Mouse (Mus musculus) kidney, postnatal 36 days (tissue): ENCODE measurements at regions not wholly inside any gene's neighbourhood (a gene's known extent, or its start where the extent isn't known, plus 50 kb on each side); places are given as distances from the start of the nearest gene placed in this dataset.
"Not testable (repeated sequence)": the region's sequence is repeated elsewhere in the genome, so short reads cannot be mapped to it uniquely, and the experiment has no call there.

Experiments
- DNase-seq, 2 experiments: peaks; one replicate each; pipeline ENCODE4 v3.0.0; 2021 to 2022; ENCODE audit warnings: mixed read lengths in 2 of 2

DNA sequence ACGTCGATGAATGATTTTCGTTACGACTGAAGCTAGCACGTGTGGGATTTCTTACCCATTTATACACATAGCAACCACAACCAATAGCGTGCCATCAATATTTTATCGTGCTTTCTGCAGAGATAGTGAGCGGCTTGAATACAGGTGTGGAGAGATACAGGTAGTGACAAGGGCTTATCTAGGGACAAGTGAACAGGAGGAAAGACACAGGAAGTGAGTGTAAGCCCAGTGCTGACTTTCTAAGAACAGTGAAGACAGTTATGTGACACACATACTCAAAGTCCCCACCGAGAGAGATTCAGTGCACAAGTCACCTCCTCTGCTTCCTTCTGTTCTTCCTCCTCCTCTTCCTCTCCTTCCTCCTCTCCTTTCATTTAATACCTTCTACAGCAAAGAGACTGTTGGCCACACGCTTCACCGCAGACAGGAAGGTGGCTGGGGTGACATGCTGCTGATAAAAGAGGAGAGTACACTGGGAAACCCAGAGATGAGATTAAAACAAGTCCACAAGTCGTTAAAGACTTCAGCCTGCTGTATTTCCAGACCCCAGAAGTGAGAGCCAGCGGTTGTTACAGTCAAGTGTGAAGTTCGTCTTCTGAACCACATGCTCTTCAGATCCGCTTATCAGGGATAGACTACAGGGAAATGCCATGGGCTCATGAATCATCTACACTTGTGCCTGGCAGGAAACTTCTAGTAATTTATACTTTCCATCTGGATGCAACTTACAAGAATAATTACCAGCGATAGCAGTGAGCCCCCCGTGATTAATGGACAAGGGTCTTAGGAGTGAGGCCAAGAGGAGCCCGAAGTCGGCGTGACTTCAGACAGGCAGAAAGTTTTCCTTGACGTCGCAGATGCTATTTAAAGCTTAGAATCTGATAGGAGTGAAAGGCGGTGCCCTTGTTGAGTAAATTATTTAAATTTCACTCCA, 180.5 kb downstream of the Gxylt1 start:
- DNase-seq, result no peak

DNA sequence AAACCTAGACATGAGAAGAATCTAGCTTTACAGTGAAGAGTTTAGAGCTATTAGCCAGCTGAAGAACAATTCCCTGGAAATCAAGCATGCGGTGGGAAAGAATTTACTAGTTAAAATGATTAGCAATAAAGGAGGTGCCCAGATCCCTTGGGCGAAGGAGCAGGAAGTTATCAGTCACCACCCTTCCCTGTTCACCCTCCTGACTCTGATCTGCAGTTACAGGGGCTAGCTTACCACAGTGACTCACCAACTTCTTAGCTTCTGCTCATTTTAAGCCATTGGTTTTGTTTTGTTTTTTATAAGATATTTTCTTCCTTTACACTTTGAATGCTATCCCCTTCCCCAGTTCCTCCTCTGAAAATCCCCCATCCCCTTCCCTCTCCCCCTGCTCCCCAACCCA, 183.6 kb downstream of the Gxylt1 start:
- no peak for DNase-seq

DNA sequence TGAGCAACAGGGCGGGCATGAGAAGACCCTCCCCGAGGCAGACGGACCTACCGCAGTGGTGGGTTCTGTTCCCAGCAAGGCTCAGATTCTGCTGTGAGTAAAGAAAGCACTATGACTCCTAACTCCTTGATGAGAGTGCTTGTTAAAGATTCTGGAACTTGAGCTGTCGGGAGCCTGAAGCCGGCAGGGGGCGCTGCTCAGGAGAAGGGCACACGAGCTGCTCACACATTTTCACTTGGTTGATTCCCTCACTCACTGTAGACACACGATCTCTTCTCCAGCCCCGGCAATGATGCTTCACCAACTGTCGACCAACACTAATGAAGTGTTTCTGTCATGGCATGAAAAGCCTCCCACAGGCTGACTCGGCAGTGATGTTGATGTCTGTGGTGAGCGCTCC, 185.6 kb downstream of the Gxylt1 start:
- peak; percentile 11 to 77 for DNase-seq

DNA sequence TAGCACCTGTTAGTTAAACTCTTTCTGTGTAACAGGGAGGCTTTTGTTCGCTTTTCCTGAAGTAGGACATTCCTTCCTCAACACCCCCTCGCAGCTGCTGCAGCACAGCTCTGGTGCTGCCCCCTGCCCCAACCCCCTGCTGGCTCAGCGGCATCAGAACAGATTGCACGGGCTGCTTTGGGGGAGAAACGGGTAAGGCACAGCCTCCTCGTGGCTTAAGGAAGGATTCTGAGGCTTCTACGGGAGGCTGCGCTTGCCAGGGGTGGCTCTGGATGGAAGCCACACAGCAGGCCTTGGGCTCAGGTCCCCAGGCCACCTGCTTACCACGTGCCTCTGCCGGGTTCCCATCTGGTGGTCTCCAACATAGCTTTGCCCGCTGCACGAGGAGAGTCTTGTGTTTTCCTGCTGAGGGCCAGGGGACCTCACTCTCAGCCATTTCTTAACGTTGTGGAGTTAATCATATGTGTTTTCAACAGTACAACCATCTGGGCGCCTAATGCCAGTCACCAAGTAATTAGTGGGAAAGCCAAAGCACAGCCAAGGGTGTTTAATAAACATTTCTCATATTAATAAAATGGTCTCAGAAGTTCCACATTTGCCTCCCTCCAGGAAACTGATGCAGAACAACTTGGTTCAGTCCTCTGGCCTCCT, 189.9 kb downstream of the Gxylt1 start:
- no peak for DNase-seq

DNA sequence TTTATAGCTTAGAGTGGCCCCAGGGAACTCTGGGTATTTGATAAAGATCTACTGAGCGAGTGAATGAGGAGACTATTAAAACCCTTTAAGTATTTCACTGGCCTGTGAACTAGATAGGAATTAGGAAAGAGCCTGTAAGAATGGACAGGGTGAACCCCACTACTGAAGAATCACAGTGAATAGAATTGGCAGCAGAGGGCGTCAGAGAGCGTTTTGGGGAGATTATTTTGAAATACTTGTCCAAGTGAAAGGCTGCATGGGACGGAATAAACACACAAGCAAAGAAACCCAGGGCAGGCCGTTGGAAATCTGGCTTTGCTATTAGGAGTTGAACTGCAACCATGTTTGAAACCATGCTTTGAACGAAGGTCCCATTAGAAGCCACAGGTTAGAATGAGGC, 200.9 kb downstream of the Gxylt1 start:
- DNase-seq, result no peak

DNA sequence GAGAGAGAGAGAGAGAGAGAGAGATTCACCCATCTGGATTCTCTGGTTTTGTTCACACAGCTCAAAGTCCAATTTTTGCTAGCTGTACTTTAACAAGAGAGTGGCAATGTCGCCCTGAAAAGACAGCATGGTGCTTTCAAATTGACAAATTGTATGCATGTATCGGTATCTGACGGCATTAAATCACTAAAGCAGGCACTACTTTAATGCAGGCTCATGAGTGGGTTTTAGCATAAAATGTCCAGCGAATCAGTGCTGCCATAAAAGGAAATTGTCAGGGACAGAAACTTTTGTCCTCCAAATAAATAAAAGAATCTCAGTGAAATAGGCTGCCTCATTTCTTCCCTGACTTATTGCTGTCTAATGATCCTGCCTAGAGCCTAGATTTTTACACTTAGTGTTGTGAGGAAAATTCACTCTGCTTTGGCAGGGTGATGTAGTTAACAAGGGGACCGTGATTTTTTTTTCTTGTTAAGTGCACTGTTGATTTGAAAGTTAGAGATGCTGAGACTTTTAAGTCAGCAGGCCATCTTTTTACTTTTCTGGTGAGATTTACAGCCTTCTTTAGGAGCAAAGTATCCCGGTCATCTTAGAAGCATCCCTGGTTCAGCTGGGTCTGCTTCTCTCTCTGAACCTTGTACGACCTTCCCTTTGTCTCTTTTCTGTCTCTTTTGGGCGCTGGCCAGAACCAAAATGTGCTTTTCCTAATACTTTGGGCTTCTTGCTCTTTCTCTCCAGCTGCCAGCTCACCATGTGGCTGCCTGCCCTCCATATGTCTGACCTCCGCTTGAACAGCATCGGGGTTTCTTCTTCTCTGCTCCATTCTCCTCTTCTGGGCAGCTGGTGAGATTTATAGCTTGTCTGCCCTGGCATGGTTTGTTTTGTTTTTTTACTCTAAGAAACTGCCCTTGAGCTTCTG, 212.5 kb downstream of the Gxylt1 start:
- peak in 1 of 2 experiments; percentile 14 for DNase-seq

DNA sequence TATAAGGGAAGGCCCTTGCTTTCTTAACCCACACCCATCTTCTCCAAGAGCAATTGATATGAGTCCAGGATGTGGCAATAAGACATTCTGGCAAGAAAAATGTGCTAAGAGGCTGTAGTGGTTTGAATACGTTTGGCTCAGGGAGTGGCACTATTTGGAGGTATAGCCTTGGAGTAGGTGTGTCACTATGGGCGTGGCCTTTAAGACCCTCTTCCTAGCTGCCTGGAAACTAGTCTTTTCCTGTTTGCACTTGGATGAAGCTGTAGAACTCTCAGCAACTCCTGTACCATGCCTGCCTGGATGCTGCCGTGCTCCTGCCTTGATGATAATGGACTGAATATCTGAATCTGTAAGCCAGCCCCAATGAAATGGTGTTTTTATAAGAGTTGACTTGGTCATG, 221.5 kb downstream of the Gxylt1 start:
- DNase-seq, result no peak

DNA sequence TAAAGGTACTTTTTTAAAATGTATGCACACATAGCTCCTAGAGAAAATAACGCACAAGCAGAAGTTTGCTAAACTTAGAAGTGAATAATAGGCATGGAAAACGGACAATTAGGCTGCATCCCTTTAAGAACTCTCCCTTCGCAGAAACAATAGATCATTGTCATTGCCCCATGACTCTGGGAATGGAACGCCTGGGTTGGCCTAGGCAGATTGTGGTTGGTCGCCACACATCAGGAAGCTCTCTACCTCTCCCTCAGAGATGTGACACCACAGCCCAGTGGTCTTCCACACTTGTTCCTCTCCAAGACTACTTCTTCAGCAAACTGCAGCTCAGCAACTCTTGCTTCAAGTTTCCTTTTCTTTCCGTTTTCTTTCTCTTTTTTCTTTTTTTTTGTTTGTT, 247.8 kb downstream of the Gxylt1 start:
- no peak for DNase-seq

DNA sequence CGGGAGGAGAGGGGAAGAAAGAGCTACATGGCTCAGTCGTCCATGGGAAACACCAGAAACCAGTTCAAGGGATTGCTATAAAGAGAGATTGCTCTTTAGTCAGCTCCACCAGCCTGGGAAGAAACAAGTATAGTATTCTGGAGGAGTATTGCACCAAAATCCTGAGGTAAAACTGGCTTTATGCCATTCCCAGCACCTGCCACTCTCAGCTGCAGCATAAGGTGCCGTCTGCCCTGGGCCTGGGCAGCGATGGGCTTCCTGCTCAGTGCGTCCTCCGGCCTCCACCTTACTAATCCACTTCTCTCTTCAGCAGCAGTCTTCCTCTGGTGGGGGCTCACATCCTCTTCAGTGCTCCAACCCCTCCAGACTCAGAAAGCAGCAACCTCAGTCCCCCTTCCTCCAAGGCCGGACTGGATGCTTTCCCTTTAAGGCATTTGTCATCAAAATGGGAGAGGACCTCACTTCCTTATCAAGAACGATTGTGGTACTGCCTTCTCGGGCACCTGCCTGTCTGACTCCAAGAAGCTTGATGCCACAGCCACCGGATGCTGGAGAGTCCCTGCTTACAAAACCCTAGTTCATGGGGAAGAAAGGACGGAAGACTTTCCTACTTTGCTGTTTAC, 248.4 kb downstream of the Gxylt1 start:
- no peak for DNase-seq

DNA sequence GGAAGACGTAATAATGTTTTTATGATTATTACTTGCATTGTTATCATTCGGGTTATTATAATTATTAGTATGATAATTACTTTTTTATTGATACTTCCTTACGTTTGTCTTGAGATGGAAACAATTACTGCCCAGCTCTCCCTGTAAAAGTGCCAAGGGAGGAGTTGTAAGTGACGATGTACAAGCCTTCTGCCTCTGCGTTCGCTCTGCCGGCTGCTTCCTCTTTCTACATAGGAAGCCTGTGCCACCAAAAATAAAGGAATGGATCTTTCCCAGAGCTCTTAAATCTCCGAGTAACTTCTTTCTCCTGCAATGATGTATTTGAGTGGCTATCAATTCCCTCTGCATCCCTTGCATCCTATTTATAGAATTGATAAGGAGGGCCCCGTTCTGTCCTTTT, 249.2 kb downstream of the Gxylt1 start:
- DNase-seq, result no peak

DNA sequence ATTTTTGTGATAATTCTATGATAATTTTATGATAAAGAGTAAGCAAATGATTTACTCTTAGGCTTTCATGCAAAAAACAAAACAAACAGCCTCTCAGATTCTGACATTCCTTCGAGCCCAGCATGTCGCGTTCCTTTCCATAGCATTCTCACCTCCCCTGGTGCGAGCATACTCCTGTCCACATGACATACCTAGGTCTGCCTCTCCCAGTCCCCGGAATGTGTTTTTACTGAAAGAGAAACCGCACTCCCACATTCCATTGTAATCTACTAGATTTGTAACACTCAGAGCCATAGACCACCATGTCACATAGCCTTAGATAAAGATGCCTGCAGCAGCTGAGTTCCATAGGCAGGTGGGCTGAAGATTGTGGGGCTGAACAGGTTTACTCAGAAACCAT, 250.8 kb downstream of the Gxylt1 start:
- DNase-seq, result no peak

DNA sequence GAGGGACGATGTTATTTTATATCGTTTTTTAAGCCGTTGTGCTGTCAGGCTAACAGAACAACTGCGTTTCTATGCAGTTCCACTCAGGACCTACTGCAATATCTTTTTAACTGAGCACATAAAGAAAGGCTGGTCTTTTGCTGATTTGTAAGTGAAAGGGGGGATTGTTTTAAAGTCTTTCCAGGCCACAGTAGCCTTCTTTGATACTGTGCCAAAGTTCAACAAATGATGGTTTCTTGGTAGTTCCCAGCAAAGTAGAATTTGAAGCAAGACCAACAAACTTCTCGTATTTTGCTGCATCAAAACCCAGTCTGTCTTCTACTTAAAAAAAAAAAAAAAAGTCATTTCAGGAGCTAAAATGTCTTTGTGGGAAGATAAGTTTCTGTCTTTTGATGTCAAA, 263.8 kb downstream of the Gxylt1 start:
- no peak for DNase-seq

DNA sequence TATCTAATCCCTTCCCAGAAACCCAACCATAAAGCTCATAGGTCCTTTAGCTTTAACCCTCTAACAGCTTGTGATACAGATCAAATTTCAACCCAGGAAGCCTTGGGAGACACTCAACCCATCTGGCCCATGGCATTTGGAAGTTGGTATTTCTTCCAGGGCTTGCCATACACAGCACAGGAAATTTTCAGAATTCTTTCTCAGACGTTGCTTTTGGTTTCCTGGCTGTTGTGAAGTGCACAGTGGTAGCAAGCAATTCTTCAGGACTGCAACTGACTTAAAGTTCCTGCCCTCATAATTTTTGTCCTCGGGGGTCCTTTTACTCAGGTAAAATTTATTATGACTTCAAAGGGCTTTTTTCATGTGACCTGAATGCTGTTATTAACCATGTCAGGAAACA, 264.4 kb downstream of the Gxylt1 start:
- no peak for DNase-seq

DNA sequence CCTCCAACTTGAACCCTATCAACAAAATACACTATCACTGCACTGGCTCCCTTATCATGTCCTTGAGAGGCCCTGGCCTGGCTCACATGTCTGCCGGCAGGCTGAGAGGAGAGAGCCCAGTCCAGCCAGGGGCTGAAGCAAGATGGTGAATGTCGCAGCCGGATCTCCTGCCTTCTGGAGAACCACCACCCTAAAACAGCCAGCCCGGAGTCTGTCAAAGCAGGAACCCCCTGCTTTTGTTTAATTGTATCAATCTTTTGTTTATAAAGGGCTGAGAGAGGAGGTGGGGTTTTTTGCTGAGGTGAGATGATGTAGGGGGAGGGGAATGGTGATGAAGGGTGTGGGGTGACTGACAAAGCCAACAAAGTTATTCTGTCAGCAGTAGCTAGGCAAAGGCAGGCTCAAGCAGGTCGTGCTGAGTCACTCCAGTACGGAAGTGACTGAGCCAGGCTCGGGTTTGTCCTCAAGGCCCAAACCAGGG, 269.2 kb downstream of the Gxylt1 start:
- no peak for DNase-seq

DNA sequence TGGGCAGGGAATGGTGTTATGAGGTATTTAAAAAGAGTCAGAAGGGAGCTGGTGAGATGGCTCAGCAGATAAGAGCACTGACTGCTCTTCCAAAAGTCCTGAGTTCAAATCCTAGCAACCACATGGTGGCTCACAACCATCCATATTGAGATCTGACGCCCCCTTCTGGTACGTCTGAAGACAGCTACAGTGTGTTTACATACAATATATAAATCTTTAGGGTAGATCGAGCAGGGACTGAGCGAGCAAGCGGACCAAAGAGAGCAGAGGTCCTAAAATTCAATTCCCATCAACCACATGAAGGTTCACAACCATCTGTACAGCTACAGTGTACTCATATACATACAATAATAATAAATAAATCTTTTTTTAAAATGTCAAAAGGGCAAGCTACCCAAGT, 269.8 kb downstream of the Gxylt1 start:
- not testable (repeated sequence) for DNase-seq

DNA sequence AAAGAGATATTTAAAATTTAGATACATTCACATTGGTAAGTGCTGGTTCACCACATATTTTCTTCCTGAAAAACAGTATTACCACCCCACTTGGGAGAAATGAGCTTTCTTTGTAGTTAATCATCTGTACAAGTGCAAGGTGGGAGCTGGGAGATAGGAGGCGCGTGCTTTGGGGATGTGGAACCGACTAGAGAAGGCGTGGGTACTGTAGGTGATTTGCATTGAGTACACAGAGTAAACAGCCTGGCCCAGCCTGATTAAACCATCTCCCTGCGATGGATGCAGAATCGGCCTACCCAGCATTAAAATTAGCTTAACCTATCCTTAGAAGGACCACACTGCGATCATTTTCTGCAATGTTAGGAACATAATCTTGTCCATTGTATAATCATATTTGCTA, 270.4 kb downstream of the Gxylt1 start:
- no peak for DNase-seq

DNA sequence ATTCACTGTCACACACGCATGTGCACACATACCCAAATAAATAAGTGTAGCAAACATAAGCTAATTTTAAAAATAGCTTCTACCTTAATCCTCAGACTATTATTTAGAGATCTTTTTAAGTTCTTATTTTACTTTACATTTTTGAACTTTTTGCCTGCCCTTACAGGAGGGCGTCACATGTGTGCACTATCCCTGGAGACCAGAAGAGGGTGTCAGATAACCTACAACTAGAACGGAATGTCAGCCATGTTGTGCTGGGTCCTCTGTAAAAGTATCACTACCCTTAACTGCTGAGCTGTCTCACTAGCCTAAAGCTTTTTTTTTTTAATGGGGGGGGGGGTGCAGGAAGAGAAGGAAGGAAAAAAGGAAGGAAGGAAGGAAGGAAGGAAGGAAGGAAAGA, 271.7 kb downstream of the Gxylt1 start:
- peak in 1 of 2 experiments; percentile 5 for DNase-seq

DNA sequence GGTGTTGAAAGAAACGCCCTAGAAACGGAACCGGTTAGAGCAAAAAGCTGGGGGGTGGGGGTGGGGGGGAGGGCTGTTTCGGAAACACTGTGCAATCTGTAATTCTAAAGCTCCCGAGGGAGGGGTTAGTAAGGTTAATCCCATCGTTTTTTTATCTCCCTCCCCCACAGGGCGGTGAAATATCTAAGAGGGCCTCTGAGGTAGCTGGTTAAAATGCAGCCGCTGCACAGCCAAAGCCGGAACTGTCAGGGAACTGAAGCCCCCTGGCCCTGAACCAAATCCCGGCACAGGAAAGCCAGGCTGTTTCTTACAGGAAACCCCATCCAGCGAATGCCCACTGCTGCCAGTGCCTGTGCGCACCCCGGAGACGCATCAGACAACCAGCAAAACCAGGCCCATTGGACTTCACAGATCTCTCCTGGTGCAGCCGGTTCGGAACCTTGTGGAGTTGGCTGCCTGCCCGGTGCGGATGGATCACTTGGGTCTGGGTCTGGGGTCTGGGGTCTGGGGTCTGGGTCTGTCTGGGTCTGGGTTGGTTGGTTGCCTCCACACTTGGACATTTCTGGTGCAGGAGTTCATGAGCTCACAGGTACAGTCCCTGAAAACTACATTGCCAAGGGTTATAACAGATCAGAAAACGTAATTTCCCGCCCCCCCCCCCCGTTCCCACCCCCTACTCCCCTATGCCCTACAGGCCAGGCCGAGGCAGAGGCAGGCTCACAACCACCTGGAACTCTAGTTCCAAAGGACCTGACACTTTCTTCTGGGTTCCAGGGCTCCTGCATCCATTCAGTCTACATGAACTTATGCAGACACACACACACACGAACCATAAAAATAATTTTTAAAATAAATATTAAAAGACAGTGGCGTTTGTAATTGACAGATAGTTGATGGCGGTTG, 272.7 kb downstream of the Gxylt1 start:
- peak; percentile 8 to 49 for DNase-seq

DNA sequence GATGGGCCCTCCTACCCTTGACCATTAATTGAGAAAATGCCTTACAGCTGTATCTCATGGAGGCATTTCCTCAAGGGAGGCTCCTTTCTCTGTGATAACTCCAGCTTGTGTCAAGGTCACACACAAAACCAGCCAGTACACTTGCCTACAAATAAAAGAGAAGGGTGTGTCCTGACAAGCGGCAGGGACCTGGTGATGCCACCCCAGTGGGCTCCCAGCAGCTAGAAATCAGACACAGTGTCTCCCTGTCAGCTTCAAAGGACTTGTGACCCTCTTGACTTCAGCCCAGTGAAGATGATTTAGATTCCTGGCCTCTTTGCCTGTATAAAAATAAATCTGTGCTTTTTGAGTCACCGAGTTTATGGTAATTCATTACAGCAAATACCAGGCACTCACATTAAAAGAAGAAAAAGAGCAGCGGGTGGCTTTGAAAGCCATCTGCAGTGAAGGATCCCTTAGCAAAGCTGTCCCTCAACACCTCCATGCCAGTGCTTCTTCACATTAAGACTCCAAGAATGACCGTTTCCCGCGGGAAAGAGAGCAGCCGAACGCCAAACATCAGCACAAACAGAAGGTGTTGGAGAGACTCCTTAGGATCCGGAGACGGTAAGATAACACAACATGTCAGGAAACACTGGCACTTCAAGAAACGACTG, 273.5 kb downstream of the Gxylt1 start:
- DNase-seq, result peak; percentile 2 to 5

DNA sequence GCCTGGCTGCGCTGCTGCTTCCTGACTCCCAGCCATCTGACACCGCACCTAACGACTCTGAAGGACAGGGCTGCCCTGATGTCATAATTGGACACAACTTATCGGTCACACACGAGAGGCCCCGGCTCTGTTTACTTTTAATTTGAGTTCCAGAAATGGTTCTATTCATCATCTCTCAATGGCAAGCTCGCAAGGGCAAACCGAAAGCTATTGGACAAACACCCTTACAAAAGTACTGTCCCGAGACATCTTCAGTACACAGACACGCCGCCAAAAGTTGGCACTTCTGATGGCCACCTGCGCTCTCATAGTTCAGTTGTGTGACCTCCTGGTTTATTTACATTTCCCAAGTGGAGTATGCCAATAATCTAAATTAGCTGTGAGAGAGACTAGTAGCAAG, 274.9 kb downstream of the Gxylt1 start:
- DNase-seq, result no peak

DNA sequence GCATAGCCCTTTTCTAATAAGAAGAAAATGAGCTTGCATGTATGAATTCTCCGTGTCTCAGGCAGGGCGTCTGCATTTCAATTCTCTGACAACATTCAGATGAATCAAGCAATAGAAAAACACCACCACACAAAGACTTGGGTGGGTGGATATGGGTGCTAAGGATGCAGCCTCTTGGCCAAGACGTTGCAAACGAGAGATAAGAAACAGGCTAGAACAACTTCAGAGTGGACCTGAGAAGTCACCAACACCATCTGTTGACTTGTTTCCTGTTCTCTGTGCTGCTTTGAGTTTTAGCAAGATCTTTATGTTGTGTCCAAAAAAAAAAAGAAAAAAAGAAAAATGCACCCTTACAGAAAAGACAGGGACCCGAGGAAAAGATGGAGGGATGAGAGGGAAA, 277.0 kb downstream of the Gxylt1 start:
- no peak for DNase-seq
